Mouse (Mus musculus): Measurements from ENCODE around the gene Gm21518.
"Not testable (repeated sequence)": the region's sequence is repeated elsewhere in the genome, so short reads cannot be mapped to it uniquely, and the experiment has no call there.

Gm21518 gene

DNA sequence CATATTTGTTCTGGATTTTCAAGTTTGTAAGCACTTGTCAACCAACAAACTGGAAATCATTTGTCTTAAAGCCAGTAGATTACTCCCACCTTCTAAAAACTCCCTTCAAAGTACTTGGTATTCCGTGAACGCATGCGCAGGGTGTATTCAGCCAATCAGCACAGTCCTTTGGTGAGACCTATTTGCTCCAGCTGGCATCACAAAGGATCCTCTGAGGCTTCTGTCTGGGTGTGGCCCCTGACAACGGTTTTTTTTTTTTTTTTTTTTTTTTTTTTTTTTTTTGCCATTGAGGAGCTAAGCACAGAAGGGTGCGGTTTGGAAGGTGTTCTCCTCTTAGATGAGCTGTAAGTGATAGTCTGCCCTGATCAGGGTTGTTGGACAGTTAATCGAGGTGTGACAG lies at the start of gene Gm21518:
TSS of gene Gm21518 (plus strand) at position 301 of the 400 bp plus-strand sequence.
- DNase-seq (ENCODE audit: low spot score in 2 of 2): not testable (repeated sequence)
